ENCODE assay signal across 11 mouse cellular contexts in genomic region chr13:84757896-84758567, GRCm38 (mm10).
A peak's percentile ranks its signal among the peaks of the same experiment; 100 is the strongest.
DNase-seq lines count a peak whose midpoint lies in the region; ATAC-seq lines count a peak whose summit lies in the region.
"Had no signal": no experiment of that assay in that cellular context is flagged by ENCODE, and none has a peak within 500 bp of the region (broad histone marks: within the 10 kb centered on the region; RNA-seq: fewer than 3 reads in every experiment).

No protein-coding gene starts in this region.

- H3K36me3 ChIP-seq in kidney, embryonic 14.5 days (ENCODE audit: control insufficient read depth, insufficient read depth, low read length): no peaks in the 10 kb centered on the region
- H3K36me3 ChIP-seq in forebrain, embryonic 16.5 days (ENCODE audit: control insufficient read depth, insufficient read depth): no peaks in the 10 kb centered on the region
- H3K36me3 ChIP-seq in midbrain, embryonic 16.5 days (ENCODE audit: control insufficient read depth, insufficient read depth, low read length): no peaks in the 10 kb centered on the region
- no peaks in the 10 kb centered on the region for H3K36me3 ChIP-seq in intestine, embryonic 15.5 days
- H3K36me3 ChIP-seq: heart, embryonic 15.5 days had no signal

- 51% methylated on average over 10 of the region's 10 CpGs for WGBS in kidney, embryonic 14.5 days
- WGBS in forebrain, embryonic 16.5 days: 10% methylated on average over 10 of the region's 10 CpGs
- 19% methylated on average over 10 of the region's 10 CpGs for WGBS in midbrain, embryonic 16.5 days
- WGBS in intestine, embryonic 15.5 days: 49% methylated on average over 10 of the region's 10 CpGs

- no peak overlapping the region for H3K27ac ChIP-seq in kidney, embryonic 14.5 days (ENCODE audit: low read depth, low read length)
- H3K27ac ChIP-seq in forebrain, embryonic 16.5 days (ENCODE audit: low read length): peak overlapping the region; percentile 97
- peak overlapping the region; percentile 64 for H3K27ac ChIP-seq in midbrain, embryonic 16.5 days (ENCODE audit: low read length)
- no peak overlapping the region for H3K27ac ChIP-seq in intestine, embryonic 15.5 days
- H3K27ac ChIP-seq: heart, embryonic 15.5 days; liver, embryonic 14.5 days had no signal

- H3K9ac ChIP-seq in kidney, embryonic 14.5 days (ENCODE audit: low read depth, low read length): no peak overlapping the region
- H3K9ac ChIP-seq in forebrain, embryonic 16.5 days (replicated peaks; ENCODE audit: low read depth, low read length): peak overlapping the region; percentile 63
- H3K9ac ChIP-seq in midbrain, embryonic 16.5 days (ENCODE audit: low read depth, low read length): no peak overlapping the region
- no peak overlapping the region for H3K9ac ChIP-seq in intestine, embryonic 15.5 days
- H3K9ac ChIP-seq: heart, embryonic 15.5 days; liver, embryonic 14.5 days had no signal

- peak; percentile 43 for ATAC-seq in kidney, embryonic 14.5 days (ENCODE audit: low FRiP score, low TSS enrichment)
- peak; percentile 53 for ATAC-seq in forebrain, embryonic 16.5 days
- ATAC-seq in midbrain, embryonic 16.5 days: peak; percentile 88
- no peak for ATAC-seq in intestine, embryonic 15.5 days
- ATAC-seq in monocyte, adult 5-6 weeks (replicated peaks; ENCODE audit: insufficient number of reproducible peaks, low FRiP score, low TSS enrichment, poor library complexity, severe bottlenecking): no peak

- no peaks in the 10 kb centered on the region for H3K4me1 ChIP-seq in kidney, embryonic 14.5 days (ENCODE audit: control insufficient read depth, insufficient read depth, low read length)
- peaks cover 26% of the 10 kb centered on the region for H3K4me1 ChIP-seq in forebrain, embryonic 16.5 days (replicated peaks; ENCODE audit: control insufficient read depth, insufficient read depth, low read length)
- H3K4me1 ChIP-seq in midbrain, embryonic 16.5 days (ENCODE audit: control insufficient read depth, insufficient read depth, low read length): 0 out of 2 replicates have a peak, but pooled peaks cover 4% of the 10 kb centered on the region
- no peaks in the 10 kb centered on the region for H3K4me1 ChIP-seq in intestine, embryonic 15.5 days (replicated peaks)
- H3K4me1 ChIP-seq: heart, embryonic 15.5 days; megakaryocyte, embryonic 14.5 days had no signal

- H3K4me2 ChIP-seq in kidney, embryonic 14.5 days (replicated peaks; ENCODE audit: low read depth, low read length): no peak overlapping the region
- H3K4me2 ChIP-seq in forebrain, embryonic 16.5 days (ENCODE audit: low read length): peak overlapping the region; percentile 50
- peak overlapping the region; percentile 46 for H3K4me2 ChIP-seq in midbrain, embryonic 16.5 days (ENCODE audit: low read length)
- H3K4me2 ChIP-seq in intestine, embryonic 15.5 days (replicated peaks): no peak overlapping the region
- H3K4me2 ChIP-seq: heart, embryonic 15.5 days had no signal

- H3K9me3 ChIP-seq in kidney, embryonic 14.5 days (ENCODE audit: control insufficient read depth, low read length): no peaks in the 10 kb centered on the region
- no peaks in the 10 kb centered on the region for H3K9me3 ChIP-seq in forebrain, embryonic 16.5 days (ENCODE audit: control insufficient read depth, low read length)
- no peaks in the 10 kb centered on the region for H3K9me3 ChIP-seq in midbrain, embryonic 16.5 days (replicated peaks; ENCODE audit: control insufficient read depth, low read length, poor library complexity, severe bottlenecking)
- H3K9me3 ChIP-seq in intestine, embryonic 15.5 days: no peaks in the 10 kb centered on the region
- H3K9me3 ChIP-seq: heart, embryonic 15.5 days; megakaryocyte, embryonic 14.5 days had no signal

- H3K4me3 ChIP-seq in kidney, embryonic 14.5 days (ENCODE audit: low read length): no peak overlapping the region
- H3K4me3 ChIP-seq in forebrain, embryonic 16.5 days (replicated peaks; ENCODE audit: low read length): no peak overlapping the region; the same call in 1 of the 2 replicates
- H3K4me3 ChIP-seq in midbrain, embryonic 16.5 days (ENCODE audit: low read depth, low read length): peak overlapping the region; percentile 9; the same call in 1 of the 2 replicates
- no peak overlapping the region for H3K4me3 ChIP-seq in intestine, embryonic 15.5 days (replicated peaks)
- H3K4me3 ChIP-seq: heart, embryonic 15.5 days; megakaryocyte, embryonic 14.5 days had no signal

- H3K27me3 ChIP-seq in kidney, embryonic 14.5 days (ENCODE audit: control insufficient read depth, insufficient read depth, low read length): peaks cover 4% of the 10 kb centered on the region; the same call in 1 of the 2 replicates
- no peaks in the 10 kb centered on the region for H3K27me3 ChIP-seq in forebrain, embryonic 16.5 days (replicated peaks; ENCODE audit: control insufficient read depth, insufficient read depth, low read length)
- no peaks in the 10 kb centered on the region for H3K27me3 ChIP-seq in midbrain, embryonic 16.5 days (ENCODE audit: control insufficient read depth, insufficient read depth, low read depth, low read length)
- no peaks in the 10 kb centered on the region for H3K27me3 ChIP-seq in intestine, embryonic 15.5 days (replicated peaks)
- H3K27me3 ChIP-seq: megakaryocyte, embryonic 14.5 days had no signal

- DNase-seq in kidney, postnatal 10 days: no peak
- peak; percentile 53 for DNase-seq in cerebellum, adult 8-10 months
- DNase-seq in kidney, adult 11 months: no peak

Comparison
In these comparisons a context has a peak if more than half of its experiments do, and no peak if none do; other contexts are left out.
1. ATAC-seq: peak in kidney, embryonic 14.5 days (single experiment), forebrain, embryonic 16.5 days (single experiment) and midbrain, embryonic 16.5 days (single experiment); none in intestine, embryonic 15.5 days (single experiment) and monocyte, adult 5-6 weeks (single experiment).
2. H3K27ac ChIP-seq: peak in forebrain, embryonic 16.5 days (single experiment) and midbrain, embryonic 16.5 days (single experiment); none in kidney, embryonic 14.5 days (single experiment) and intestine, embryonic 15.5 days (single experiment).
3. H3K4me2 ChIP-seq: peak in forebrain, embryonic 16.5 days (single experiment) and midbrain, embryonic 16.5 days (single experiment); none in kidney, embryonic 14.5 days (single experiment) and intestine, embryonic 15.5 days (single experiment).